Mouse (Mus musculus) liver, postnatal 0 days (tissue): ENCODE results near the gene Pno1. TPM values are rescaled to one million over a fixed set of nuclear protein-coding genes. Genes with fewer than 3 reads are reported as not detected.

ENCODE experiments used
- ATAC-seq: fragments of 200-750 bp; cut with Nextera tagmentation; 2 replicates; pipeline ENCODE4 v1.8.0; 2017; ENCODE audit warnings: mild to moderate bottlenecking, moderate library complexity
- DNase-seq: peaks from one replicate; pipeline ENCODE4 v3.0.0-alpha.2; 2016
- H3K27ac ChIP-seq: fragments of 300-500 bp; sonication (generic); 2 replicates; pipeline ENCODE4 v1.5.1; 2014; ENCODE audit warnings: antibody characterized with exemption, moderate library complexity, mild to moderate bottlenecking, low read depth
- H3K27me3 ChIP-seq: fragments of 300-500 bp; sonication (generic); 2 replicates; pipeline ENCODE4 v1.6.1; 2014; ENCODE audit warnings: low read length, control low read depth, mixed read lengths; ENCODE audit not compliant: insufficient read depth
- H3K36me3 ChIP-seq: fragments of 300-500 bp; sonication (generic); replicated peaks from 2 replicates; pipeline ENCODE4 v1.6.1; 2014; ENCODE audit warnings: mild to moderate bottlenecking, control low read depth, low read length, moderate library complexity, mixed read lengths; ENCODE audit not compliant: insufficient read depth
- H3K4me1 ChIP-seq: fragments of 300-500 bp; sonication (generic); 2 replicates; pipeline ENCODE4 v1.6.1; 2014; ENCODE audit warnings: antibody characterized with exemption, mild to moderate bottlenecking, control low read depth; ENCODE audit not compliant: insufficient read depth
- H3K4me2 ChIP-seq: fragments of 300-500 bp; sonication (generic); 2 replicates; pipeline ENCODE4 v1.6.1; 2014; ENCODE audit warnings: low read depth, mild to moderate bottlenecking, low read length, moderate library complexity, mixed read lengths
- H3K4me3 ChIP-seq: fragments of 300-500 bp; sonication (generic); 2 replicates; pipeline ENCODE4 v1.5.1; 2014; ENCODE audit warnings: low read depth, low read length
- H3K9ac ChIP-seq: fragments of 300-500 bp; sonication (generic); replicated peaks from 2 replicates; pipeline ENCODE4 v1.6.1; 2014; ENCODE audit warnings: mild to moderate bottlenecking, moderate library complexity
- H3K9me3 ChIP-seq: fragments of 300-500 bp; sonication (generic); 2 replicates; pipeline ENCODE4 v1.6.1; 2016; ENCODE audit warnings: mild to moderate bottlenecking, control low read depth, low read length, mixed read lengths
- CTCF ChIP-seq: sonication (generic); IDR thresholded peaks from 2 replicates; pipeline ENCODE4 v1.5.1; 2016; ENCODE audit warnings: antibody characterized with exemption, low read depth
- EP300 ChIP-seq: IDR thresholded peaks from 2 replicates; pipeline ENCODE4 v1.6.1; 2016; ENCODE audit warnings: antibody characterized with exemption, low read depth, mild to moderate bottlenecking
- WGBS: fragments of 180-500 bp; shearing (Covaris S2); extraction: QIAGEN DNeasy Blood & Tissue Kit; methylation state at CpG from one replicate; pipeline ENCODE4 v1.1.7; 2014; ENCODE audit not compliant: insufficient replicate concordance; 5-methylcytosine and 5-hydroxymethylcytosine counted together
- polyA plus RNA-seq: library from polyadenylated mRNA; unstranded; fragments of >200 nt; fragmentation: Nextera tagmentation; extraction: Ambion mirVana; gene quantifications from 2 replicates; pipeline ENCODE4 v1.2.1, GENCODE M21; 2015

The Pno1 gene
- polyA plus RNA-seq, 1 experiment from 2014 or later = 37.1 TPM

GRCm38 (mm10) chr11:17202481-17202880 is 8.9 kb downstream of the Pno1 start:
- DNase-seq (no peak), ATAC-seq (no peak)
- Histone ChIP-seq H3K9me3 (no peaks in the 10 kb centered on the region), H3K27ac (no peak overlapping the region), H3K27me3 (no peaks in the 10 kb centered on the region), H3K4me2 (no peak overlapping the region), H3K36me3 (peaks cover 39% of the 10 kb centered on the region), H3K4me1 (no peaks in the 10 kb centered on the region), H3K4me3 (no peak overlapping the region), H3K9ac (no peak overlapping the region)
- 85% methylated on average over 6 of the region's 6 CpGs for WGBS
- no peak for TF ChIP-seq EP300
- TF ChIP-seq CTCF = no peak

- ATAC-seq (no peak), DNase-seq (no peak)
- Histone ChIP-seq H3K27ac (no peak overlapping the region), H3K4me2 (no peak overlapping the region), H3K9me3 (no peaks in the 10 kb centered on the region), H3K27me3 (no peaks in the 10 kb centered on the region), H3K36me3 (peaks cover 46% of the 10 kb centered on the region), H3K4me3 (no peak overlapping the region), H3K4me1 (no peaks in the 10 kb centered on the region), H3K9ac (no peak overlapping the region)
- 88% methylated on average over 4 of the region's 4 CpGs for WGBS
- TF ChIP-seq CTCF = no peak
- no peak for TF ChIP-seq EP300
These were observed 10.4 kb downstream of the Pno1 start for GRCm38 (mm10) chr11:17200936-17201335.

DNA sequence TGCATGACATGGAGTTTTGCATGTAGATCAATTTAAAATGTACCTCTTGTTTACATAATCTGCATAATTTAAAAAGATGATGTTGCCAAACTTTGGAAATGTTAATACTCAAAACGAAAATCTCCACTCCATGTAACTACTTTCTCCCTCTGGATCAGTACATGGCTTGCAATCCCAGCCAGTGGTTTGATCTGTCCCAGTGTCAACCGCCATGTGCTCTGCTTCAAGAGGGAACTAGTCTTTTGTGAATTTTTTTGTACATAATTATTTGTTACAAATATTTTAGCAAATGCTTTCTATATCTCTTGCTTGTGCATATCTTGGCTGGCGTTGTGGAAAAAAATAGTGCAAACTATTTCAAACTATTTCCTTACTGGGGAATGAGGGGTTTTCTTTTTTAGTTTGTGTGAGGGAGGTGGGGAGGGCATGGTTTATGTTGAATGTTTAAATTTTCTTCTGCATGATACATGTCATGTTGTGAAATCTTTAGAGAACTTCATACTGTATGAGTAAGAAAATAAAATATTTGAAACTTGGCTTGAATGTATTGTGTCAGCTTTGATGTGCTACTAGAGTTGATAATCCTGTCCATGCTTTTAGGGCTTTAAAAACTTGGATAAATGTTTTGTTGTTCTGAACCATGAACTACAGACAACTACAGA is 11.4 kb downstream of the Pno1 start:
- H3K9ac ChIP-seq = no peak overlapping the region
- 78% methylated on average over 3 of the region's 3 CpGs for WGBS

GRCm38 (mm10) chr11:17199170-17199569 is 12.2 kb downstream of the Pno1 start:
- Histone ChIP-seq H3K9me3 (no peaks in the 10 kb centered on the region), H3K4me1 (no peaks in the 10 kb centered on the region), H3K27ac (no peak overlapping the region), H3K4me3 (no peak overlapping the region), H3K9ac (no peak overlapping the region), H3K27me3 (no peaks in the 10 kb centered on the region), H3K36me3 (peaks cover 52% of the 10 kb centered on the region), H3K4me2 (no peak overlapping the region)
- DNase-seq (no peak), ATAC-seq (no peak)
- WGBS = 73% methylated on average over 5 of the region's 5 CpGs
- TF ChIP-seq CTCF = no peak
- TF ChIP-seq EP300 = no peak

More for the DNA sequence above, 11.4 kb downstream of the Pno1 start:
- Histone ChIP-seq H3K27me3 (no peaks in the 10 kb centered on the region), H3K4me2 (no peak overlapping the region), H3K9me3 (no peaks in the 10 kb centered on the region), H3K36me3 (peaks cover 52% of the 10 kb centered on the region), H3K27ac (no peak overlapping the region), H3K4me3 (no peak overlapping the region), H3K4me1 (no peaks in the 10 kb centered on the region)
- no peak for ATAC-seq
- no peak for DNase-seq
- TF ChIP-seq EP300 (no peak), CTCF (no peak)

DNA sequence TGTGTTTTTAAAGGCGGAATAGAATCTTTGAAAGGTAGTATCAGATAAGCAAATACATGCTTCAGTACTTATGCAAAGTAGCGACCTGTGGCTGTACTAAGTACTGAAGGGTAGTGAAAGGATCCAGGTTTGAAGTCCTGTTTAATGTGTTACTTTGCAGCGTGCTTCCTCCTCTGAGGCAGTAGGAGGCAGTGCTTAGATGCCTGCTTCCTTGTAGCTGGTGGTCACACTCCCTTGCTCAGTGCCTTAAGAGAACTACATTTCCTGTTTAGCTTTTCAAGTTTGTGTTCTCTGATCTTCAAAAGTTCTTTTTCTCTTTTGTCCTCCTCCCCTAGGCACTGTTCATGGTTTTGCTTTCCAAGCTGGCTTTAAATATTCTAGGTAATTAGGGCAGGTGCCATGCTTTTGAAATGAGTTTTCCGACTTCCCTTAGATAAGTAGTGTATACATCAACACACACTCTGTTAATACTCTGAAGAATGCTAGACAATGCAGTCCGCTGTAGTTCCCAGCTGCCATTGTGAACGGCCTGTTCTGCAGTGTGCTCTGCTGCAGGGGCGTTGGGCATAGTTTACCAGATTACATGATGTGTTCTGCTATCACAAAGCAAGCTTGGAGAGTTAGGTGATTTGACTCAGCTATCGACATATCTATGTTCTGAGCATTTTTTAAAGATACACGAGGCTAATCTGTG is 19.1 kb downstream of the Pno1 start:
- TF ChIP-seq CTCF (peak; percentile 31), EP300 (no peak)
- Histone ChIP-seq H3K4me1 (no peaks in the 10 kb centered on the region), H3K9me3 (no peaks in the 10 kb centered on the region), H3K36me3 (peaks cover 24% of the 10 kb centered on the region), H3K9ac (no peak overlapping the region), H3K4me3 (no peak overlapping the region), H3K27ac (no peak overlapping the region), H3K4me2 (no peak overlapping the region), H3K27me3 (no peaks in the 10 kb centered on the region)
- 77% methylated on average over 9 of the region's 9 CpGs for WGBS
- DNase-seq = no peak
- ATAC-seq = no peak

DNA sequence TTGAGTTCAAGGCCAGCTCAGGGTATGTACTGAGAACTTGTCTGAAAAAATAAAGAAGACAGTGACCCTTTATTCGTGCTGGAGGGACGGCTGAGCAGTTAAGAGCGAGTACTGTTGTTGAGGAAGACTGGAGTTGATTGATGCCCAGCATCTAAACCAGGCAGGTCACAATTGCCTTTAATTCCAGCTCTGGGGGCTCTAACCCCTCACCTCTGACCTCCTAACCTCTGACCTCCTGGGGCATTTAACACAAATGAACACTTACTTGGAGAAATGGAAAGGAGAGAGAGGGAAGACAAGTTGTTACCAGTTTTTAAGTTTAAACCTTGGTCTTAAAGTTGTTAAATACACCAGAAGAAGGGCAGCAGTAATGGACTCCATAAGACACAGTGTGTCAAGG is 22.6 kb downstream of the Pno1 start:
- Histone ChIP-seq H3K9ac (no peak overlapping the region), H3K4me2 (no peak overlapping the region), H3K9me3 (no peaks in the 10 kb centered on the region), H3K36me3 (no peaks in the 10 kb centered on the region; the same call in 1 of the 2 replicates), H3K27ac (no peak overlapping the region), H3K27me3 (no peaks in the 10 kb centered on the region), H3K4me1 (0 out of 2 replicates have a peak, but pooled peaks cover 2% of the 10 kb centered on the region), H3K4me3 (no peak overlapping the region)
- TF ChIP-seq EP300 (no peak), CTCF (no peak)
- no peak for DNase-seq
- WGBS = 79% methylated on average over 3 of the region's 3 CpGs
- no peak for ATAC-seq
